Mouse (Mus musculus) hindbrain, embryonic 11.5 days (tissue): Measurements from ENCODE around the gene Arap1. TPM values are rescaled to one million over a fixed set of nuclear protein-coding genes. Genes with fewer than 3 reads are reported as not detected.

Experiments
- polyA plus RNA-seq: library from polyadenylated mRNA; unstranded; fragments of >200 nt; fragmentation: Nextera tagmentation; extraction: Ambion mirVana; gene quantifications from 2 replicates; pipeline ENCODE4 v1.2.1, GENCODE M21; 2014

The Arap1 gene
- polyA plus RNA-seq, 1 experiment from 2014 or later: 13.9 TPM

Other genes with a start within 250 kb of the Arap1 start
- gene Atg16l2, start 45.8 kb upstream of the Arap1 start, polyA plus RNA-seq: 10.2 and 10.7 TPM in 2 replicates
- gene Stard10, start 31.0 kb upstream of the Arap1 start, polyA plus RNA-seq: 8.1 and 8.7 TPM in 2 replicates
- gene Gm45837, start 62.8 kb downstream of the Arap1 start, polyA plus RNA-seq: 0.99 TPM in 1 of 2 replicates, not detected in the other
- 14.4 and 17.8 TPM in 2 replicates for gene Pde2a, start 73.6 kb downstream of the Arap1 start, polyA plus RNA-seq
- not detected in 2 replicates for gene Art2b, start 237.5 kb downstream of the Arap1 start, polyA plus RNA-seq